Mouse (Mus musculus) E14TG2a.4 (cell line): ENCODE data around the gene Lce1a1.

Source experiments
- CTCF ChIP-seq: conservative IDR thresholded peaks from 2 replicates; pipeline ENCODE4 v1.5.1; 2014; ENCODE audit warnings: low read length
- POU5F1 ChIP-seq: IDR thresholded peaks from 2 replicates; pipeline ENCODE4 v1.6.1; 2014; ENCODE audit warnings: low read length, borderline replicate concordance

- TF ChIP-seq CTCF: peak; percentile 25
- TF ChIP-seq POU5F1: no peak
Measured at GRCm38 (mm10) chr3:92600456-92600855, 47.7 kb downstream of the Lce1a1 start.
